Mouse (Mus musculus) heart, embryonic 13.5 days (tissue): ENCODE data around the gene Rab3c. TPM values are rescaled to one million over a fixed set of nuclear protein-coding genes. Genes with fewer than 3 reads are reported as not detected.

ENCODE experiments used
- ATAC-seq: fragments of 200-750 bp; cut with Nextera tagmentation; 2 replicates; pipeline ENCODE4 v1.8.0; 2017; ENCODE audit warnings: moderate TSS enrichment; ENCODE audit not compliant: insufficient number of reproducible peaks, low FRiP score, low TSS enrichment; ENCODE audit errors: extremely low read depth
- H3K27ac ChIP-seq: fragments of 300-500 bp; sonication (generic); replicated peaks from 2 replicates; pipeline ENCODE4 v1.5.1; 2015; ENCODE audit warnings: moderate library complexity, mild to moderate bottlenecking, inconsistent platforms
- H3K27me3 ChIP-seq: fragments of 300-500 bp; sonication (generic); replicated peaks from 2 replicates; pipeline ENCODE4 v1.6.1; 2015; ENCODE audit warnings: mild to moderate bottlenecking, inconsistent platforms
- H3K36me3 ChIP-seq: fragments of 300-500 bp; sonication (generic); 2 replicates; pipeline ENCODE4 v1.6.1; 2015; ENCODE audit warnings: mild to moderate bottlenecking, inconsistent platforms
- H3K4me1 ChIP-seq: fragments of 300-500 bp; sonication (generic); 2 replicates; pipeline ENCODE4 v1.6.1; 2015; ENCODE audit warnings: inconsistent platforms
- H3K4me2 ChIP-seq: fragments of 300-500 bp; sonication (generic); 2 replicates; pipeline ENCODE4 v1.6.1; 2015; ENCODE audit warnings: inconsistent platforms, mild to moderate bottlenecking, moderate library complexity
- H3K4me3 ChIP-seq: fragments of 300-500 bp; sonication (generic); 2 replicates; pipeline ENCODE4 v1.5.1; 2015; ENCODE audit warnings: moderate library complexity, mild to moderate bottlenecking, inconsistent platforms
- H3K9ac ChIP-seq: fragments of 300-500 bp; sonication (generic); 2 replicates; pipeline ENCODE4 v1.6.1; 2015; ENCODE audit warnings: inconsistent platforms, mild to moderate bottlenecking, moderate library complexity
- H3K9me3 ChIP-seq: fragments of 300-500 bp; sonication (generic); 2 replicates; pipeline ENCODE4 v1.6.1; 2016; ENCODE audit warnings: inconsistent platforms
- WGBS: fragments of 180-500 bp; shearing (Covaris S2); methylation state at CpG from one replicate; pipeline ENCODE4 v1.1.7; 2015; ENCODE audit warnings: mixed read lengths; 5-methylcytosine and 5-hydroxymethylcytosine counted together
- polyA plus RNA-seq: library from polyadenylated mRNA; unstranded; fragments of >200 nt; fragmentation: Nextera tagmentation; extraction: Ambion mirVana; gene quantifications from 2 replicates; pipeline ENCODE4 v1.2.1, GENCODE M21; 2015

Gene Rab3c
- polyA plus RNA-seq, 1 experiment from 2014 or later = 0.41 TPM

- no peaks in the 10 kb centered on the region for H3K36me3 ChIP-seq
- ATAC-seq = no peak
- H3K9ac ChIP-seq = no peak overlapping the region
- H3K4me2 ChIP-seq = no peak overlapping the region
- no peak overlapping the region for H3K27ac ChIP-seq
- no peaks in the 10 kb centered on the region for H3K9me3 ChIP-seq
- no peak overlapping the region for H3K4me3 ChIP-seq
- no peaks in the 10 kb centered on the region for H3K4me1 ChIP-seq
- H3K27me3 ChIP-seq = no peaks in the 10 kb centered on the region
These were observed 199.6 kb downstream of the Rab3c start for GRCm38 (mm10) chr13:110081174-110081573.

GRCm38 (mm10) chr13:110075587-110075986, 205.2 kb downstream of the Rab3c start:
- ATAC-seq = no peak
- H3K9ac ChIP-seq = no peak overlapping the region
- H3K27me3 ChIP-seq = no peaks in the 10 kb centered on the region
- H3K4me1 ChIP-seq = no peaks in the 10 kb centered on the region
- no peak overlapping the region for H3K4me2 ChIP-seq
- H3K27ac ChIP-seq = no peak overlapping the region
- WGBS = 81% methylated on average over 9 of the region's 9 CpGs
- H3K4me3 ChIP-seq = no peak overlapping the region
- no peaks in the 10 kb centered on the region for H3K9me3 ChIP-seq
- H3K36me3 ChIP-seq = no peaks in the 10 kb centered on the region

- Histone ChIP-seq H3K4me2 (no peak overlapping the region), H3K27ac (no peak overlapping the region), H3K9ac (no peak overlapping the region), H3K36me3 (no peaks in the 10 kb centered on the region), H3K9me3 (no peaks in the 10 kb centered on the region), H3K27me3 (no peaks in the 10 kb centered on the region), H3K4me3 (no peak overlapping the region), H3K4me1 (no peaks in the 10 kb centered on the region)
- 56% methylated on average over 2 of the region's 2 CpGs for WGBS
- ATAC-seq = no peak
These were observed 206.6 kb downstream of the Rab3c start for GRCm38 (mm10) chr13:110074180-110074579.

GRCm38 (mm10) chr13:110067149-110067548, 213.6 kb downstream of the Rab3c start:
- no peak overlapping the region for H3K4me3 ChIP-seq
- H3K27ac ChIP-seq = no peak overlapping the region
- peaks cover 4% of the 10 kb centered on the region; the same call in 1 of the 2 replicates for H3K4me1 ChIP-seq
- ATAC-seq = no peak
- H3K36me3 ChIP-seq = no peaks in the 10 kb centered on the region
- no peak overlapping the region for H3K4me2 ChIP-seq
- WGBS = 56% methylated on average over 3 of the region's 3 CpGs
- no peaks in the 10 kb centered on the region for H3K9me3 ChIP-seq
- H3K9ac ChIP-seq = no peak overlapping the region
- no peaks in the 10 kb centered on the region for H3K27me3 ChIP-seq

- no peak for ATAC-seq
- no peaks in the 10 kb centered on the region for H3K27me3 ChIP-seq
- H3K9ac ChIP-seq = no peak overlapping the region
- H3K4me3 ChIP-seq = no peak overlapping the region
- WGBS = 56% methylated on average over 2 of the region's 2 CpGs
- H3K36me3 ChIP-seq = no peaks in the 10 kb centered on the region
- H3K27ac ChIP-seq = no peak overlapping the region
- no peak overlapping the region for H3K4me2 ChIP-seq
- no peaks in the 10 kb centered on the region for H3K9me3 ChIP-seq
- peaks cover 4% of the 10 kb centered on the region; the same call in 1 of the 2 replicates for H3K4me1 ChIP-seq
These were observed 214.1 kb downstream of the Rab3c start for GRCm38 (mm10) chr13:110066674-110067073.

- Histone ChIP-seq H3K4me1 (peaks cover 4% of the 10 kb centered on the region; the same call in 1 of the 2 replicates), H3K27ac (no peak overlapping the region), H3K36me3 (no peaks in the 10 kb centered on the region), H3K4me2 (peak overlapping the region; percentile 36), H3K27me3 (no peaks in the 10 kb centered on the region), H3K4me3 (no peak overlapping the region), H3K9me3 (no peaks in the 10 kb centered on the region), H3K9ac (no peak overlapping the region)
- 22% methylated on average over 9 of the region's 9 CpGs for WGBS
- ATAC-seq = no peak
These were observed 217.9 kb downstream of the Rab3c start for GRCm38 (mm10) chr13:110062835-110063411.

GRCm38 (mm10) chr13:110062288-110062687, 218.5 kb downstream of the Rab3c start:
- no peak overlapping the region for H3K4me2 ChIP-seq
- no peak overlapping the region for H3K9ac ChIP-seq
- no peaks in the 10 kb centered on the region for H3K36me3 ChIP-seq
- no peaks in the 10 kb centered on the region for H3K9me3 ChIP-seq
- peaks cover 4% of the 10 kb centered on the region; the same call in 1 of the 2 replicates for H3K4me1 ChIP-seq
- no peaks in the 10 kb centered on the region for H3K27me3 ChIP-seq
- H3K27ac ChIP-seq = no peak overlapping the region
- no peak overlapping the region for H3K4me3 ChIP-seq
- 51% methylated on average over 8 of the region's 8 CpGs for WGBS
- no peak for ATAC-seq

- Histone ChIP-seq H3K9ac (no peak overlapping the region), H3K27ac (no peak overlapping the region), H3K36me3 (no peaks in the 10 kb centered on the region), H3K4me1 (no peaks in the 10 kb centered on the region), H3K4me3 (no peak overlapping the region), H3K27me3 (no peaks in the 10 kb centered on the region), H3K4me2 (no peak overlapping the region), H3K9me3 (no peaks in the 10 kb centered on the region)
- no peak for ATAC-seq
- 69% methylated on average over 8 of the region's 8 CpGs for WGBS
These were observed 226.3 kb downstream of the Rab3c start for GRCm38 (mm10) chr13:110054538-110054937.

GRCm38 (mm10) chr13:110048767-110049434, 231.9 kb downstream of the Rab3c start:
- Histone ChIP-seq H3K4me3 (no peak overlapping the region), H3K4me1 (peaks cover 4% of the 10 kb centered on the region; the same call in 1 of the 2 replicates), H3K4me2 (no peak overlapping the region), H3K9me3 (no peaks in the 10 kb centered on the region), H3K27me3 (no peaks in the 10 kb centered on the region), H3K27ac (no peak overlapping the region), H3K9ac (no peak overlapping the region), H3K36me3 (no peaks in the 10 kb centered on the region)
- WGBS = 50% methylated on average over 5 of the region's 5 CpGs
- ATAC-seq = no peak

GRCm38 (mm10) chr13:110044418-110044817, 236.4 kb downstream of the Rab3c start:
- Histone ChIP-seq H3K36me3 (no peaks in the 10 kb centered on the region), H3K9me3 (no peaks in the 10 kb centered on the region), H3K4me3 (no peak overlapping the region), H3K27me3 (no peaks in the 10 kb centered on the region), H3K27ac (no peak overlapping the region), H3K4me2 (no peak overlapping the region), H3K9ac (no peak overlapping the region), H3K4me1 (peaks cover 11% of the 10 kb centered on the region)
- no peak for ATAC-seq
- WGBS = 77% methylated on average over 4 of the region's 4 CpGs

GRCm38 (mm10) chr13:110039779-110040498, 240.9 kb downstream of the Rab3c start:
- H3K4me2 ChIP-seq = no peak overlapping the region
- H3K36me3 ChIP-seq = no peaks in the 10 kb centered on the region
- no peak overlapping the region for H3K4me3 ChIP-seq
- H3K4me1 ChIP-seq = peaks cover 7% of the 10 kb centered on the region
- 76% methylated on average over 3 of the region's 3 CpGs for WGBS
- H3K27me3 ChIP-seq = no peaks in the 10 kb centered on the region
- no peaks in the 10 kb centered on the region for H3K9me3 ChIP-seq
- no peak for ATAC-seq
- no peak overlapping the region for H3K27ac ChIP-seq
- H3K9ac ChIP-seq = no peak overlapping the region
